Mouse (Mus musculus) MEL (cell line): Measurements from ENCODE around the gene Gm5617. TPM values are rescaled to one million over a fixed set of nuclear protein-coding genes. Genes with fewer than 3 reads are reported as not detected.

Experiments
- DNase-seq: peaks from one replicate; pipeline ENCODE4 v3.0.0; 2011; ENCODE audit warnings: low read depth, low spot score
- H3K27ac ChIP-seq: 2 replicates; pipeline ENCODE4 v1.5.1; 2012; ENCODE audit warnings: low read depth, mild to moderate bottlenecking, control low read depth, low read length, moderate library complexity; ENCODE audit not compliant: control insufficient read depth
- H3K27me3 ChIP-seq, 2 experiments: fragments of 150-350 bp in 1 of 2; sonication (generic) in 1 of 2; 2 replicates each; pipeline ENCODE4 v1.6.1; 2012; ENCODE audit warnings: low read length in 2 of 2, mild to moderate bottlenecking in 2 of 2, improper control_type of control experiment in 1 of 2, moderate library complexity in 1 of 2; ENCODE audit not compliant: insufficient read depth in 2 of 2, control insufficient read depth in 1 of 2
- H3K36me3 ChIP-seq, 2 experiments: 2 replicates each; pipeline ENCODE4 v1.6.1; 2012 to 2014; ENCODE audit warnings: low read length in 2 of 2, improper control_type of control experiment in 1 of 2, inconsistent platforms in 1 of 2, mild to moderate bottlenecking in 1 of 2; ENCODE audit not compliant: insufficient read depth in 2 of 2, control insufficient read depth in 1 of 2
- H3K4me1 ChIP-seq, 2 experiments: fragments of 150-350 bp in 1 of 2; sonication (generic) in 1 of 2; 2 replicates each; pipeline ENCODE4 v1.6.1; 2012; ENCODE audit warnings: low read length in 2 of 2, improper control_type of control experiment in 1 of 2, mild to moderate bottlenecking in 1 of 2; ENCODE audit not compliant: insufficient read depth in 2 of 2, control insufficient read depth in 1 of 2
- H3K4me3 ChIP-seq, 2 experiments: fragments of 150-350 bp in 1 of 2; sonication (generic) in 1 of 2; 2 replicates each; pipeline ENCODE4 v1.5.1; 2012; ENCODE audit warnings: low read depth in 2 of 2, low read length in 2 of 2, mild to moderate bottlenecking in 2 of 2, moderate library complexity in 2 of 2, control low read depth in 1 of 2, improper control_type of control experiment in 1 of 2; ENCODE audit not compliant: control insufficient read depth in 1 of 2, insufficient read depth in 1 of 2
- H3K79me2 ChIP-seq: 2 replicates; pipeline ENCODE4 v1.6.1; 2012; ENCODE audit warnings: mild to moderate bottlenecking, low read length, moderate library complexity; ENCODE audit not compliant: control insufficient read depth, poor library complexity, insufficient read depth
- H3K9ac ChIP-seq: 2 replicates; pipeline ENCODE4 v1.6.1; 2012; ENCODE audit warnings: low read depth, mild to moderate bottlenecking, control low read depth, low read length, moderate library complexity; ENCODE audit not compliant: control insufficient read depth, poor library complexity, severe bottlenecking
- H3K9me3 ChIP-seq: fragments of 150-350 bp; sonication (generic); replicated peaks from 2 replicates; pipeline ENCODE4 v1.6.1; 2012; ENCODE audit warnings: mild to moderate bottlenecking, low read length, improper control_type of control experiment, moderate library complexity; ENCODE audit not compliant: insufficient read depth
- CHD2 ChIP-seq: IDR thresholded peaks from 2 replicates; pipeline ENCODE4 v1.6.1; 2011; ENCODE audit warnings: low read length, improper control_type of control experiment
- CTCF ChIP-seq, 3 experiments: IDR thresholded peaks in 2 of 3; conservative IDR thresholded peaks in 1 of 3; 2 replicates each; pipeline ENCODE4 v1.5.1; 2011 to 2012; ENCODE audit warnings: low read length in 3 of 3, low read depth in 2 of 3, mild to moderate bottlenecking in 2 of 3, improper control_type of control experiment in 1 of 3, inconsistent platforms in 1 of 3, mixed read lengths in 1 of 3, moderate library complexity in 1 of 3; ENCODE audit not compliant: control insufficient read depth in 1 of 3, insufficient read depth in 1 of 3, poor library complexity in 1 of 3, severe bottlenecking in 1 of 3
- E2F4 ChIP-seq: IDR thresholded peaks from 2 replicates; pipeline ENCODE4 v1.6.1; 2011; ENCODE audit warnings: low read depth, low read length, improper control_type of control experiment, borderline replicate concordance
- ELF1 ChIP-seq: IDR thresholded peaks from 2 replicates; pipeline ENCODE4 v1.6.1; 2014; ENCODE audit warnings: low read depth, mild to moderate bottlenecking, inconsistent platforms, low read length, improper control_type of control experiment, moderate library complexity
- EP300 ChIP-seq, 2 experiments: IDR thresholded peaks; 2 replicates each; pipeline ENCODE4 v1.6.1; 2011; ENCODE audit warnings: improper control_type of control experiment in 2 of 2, low read length in 2 of 2, low read depth in 1 of 2, mild to moderate bottlenecking in 1 of 2
- ETS1 ChIP-seq: IDR thresholded peaks from 2 replicates; pipeline ENCODE4 v1.6.1; 2012; ENCODE audit warnings: low read depth, mild to moderate bottlenecking, inconsistent platforms, low read length, improper control_type of control experiment, moderate library complexity
- GABPA ChIP-seq: IDR thresholded peaks from 2 replicates; pipeline ENCODE4 v1.6.1; 2012; ENCODE audit warnings: low read depth, mild to moderate bottlenecking, inconsistent platforms, low read length, improper control_type of control experiment, moderate library complexity
- GATA1 ChIP-seq: IDR thresholded peaks from 2 replicates; pipeline ENCODE4 v1.6.1; 2011; ENCODE audit warnings: low read depth, low read length, improper control_type of control experiment
- JUND ChIP-seq: IDR thresholded peaks from 2 replicates; pipeline ENCODE4 v1.6.1; 2011; ENCODE audit warnings: low read depth, mild to moderate bottlenecking, improper control_type of control experiment, low read length
- MAFK ChIP-seq: IDR thresholded peaks from 2 replicates; pipeline ENCODE4 v1.6.1; 2011; ENCODE audit warnings: low read depth, mild to moderate bottlenecking, low read length, improper control_type of control experiment, borderline replicate concordance
- MAZ ChIP-seq: IDR thresholded peaks from 2 replicates; pipeline ENCODE4 v1.6.1; 2012; ENCODE audit warnings: low read depth, mild to moderate bottlenecking, inconsistent platforms, low read length, improper control_type of control experiment
- MEF2A ChIP-seq: IDR thresholded peaks from 2 replicates; pipeline ENCODE4 v1.6.1; 2014; ENCODE audit warnings: low read depth, mild to moderate bottlenecking, inconsistent platforms, low read length, improper control_type of control experiment; ENCODE audit not compliant: poor library complexity, insufficient replicate concordance, severe bottlenecking; ENCODE audit errors: extremely low read depth
- MYB ChIP-seq: IDR thresholded peaks from 2 replicates; pipeline ENCODE4 v1.6.1; 2011; ENCODE audit warnings: mild to moderate bottlenecking, low read depth, low read length, improper control_type of control experiment
- MYC ChIP-seq: IDR thresholded peaks from 2 replicates; pipeline ENCODE4 v1.6.1; 2011; ENCODE audit warnings: low read depth, mild to moderate bottlenecking, low read length, improper control_type of control experiment, moderate library complexity
- NELFE ChIP-seq: IDR thresholded peaks from 2 replicates; pipeline ENCODE4 v1.6.1; 2011; ENCODE audit warnings: low read depth, low read length, improper control_type of control experiment
- NRF1 ChIP-seq: IDR thresholded peaks from 2 replicates; pipeline ENCODE4 v1.6.1; 2014; ENCODE audit warnings: low read depth, mild to moderate bottlenecking, inconsistent platforms, low read length, improper control_type of control experiment, moderate library complexity; ENCODE audit not compliant: poor library complexity, insufficient read depth, severe bottlenecking
- POLR2A ChIP-seq, 2 experiments: IDR thresholded peaks; 2 replicates each; pipeline ENCODE4 v1.6.1; 2011 to 2012; ENCODE audit warnings: low read length in 2 of 2, mild to moderate bottlenecking in 2 of 2, control low read depth in 1 of 2, improper control_type of control experiment in 1 of 2, low read depth in 1 of 2, moderate library complexity in 1 of 2; ENCODE audit not compliant: control insufficient read depth in 1 of 2, insufficient read depth in 1 of 2, poor library complexity in 1 of 2
- POLR2AphosphoS2 ChIP-seq: IDR thresholded peaks from 2 replicates; pipeline ENCODE4 v1.6.1; 2011; ENCODE audit warnings: low read length, improper control_type of control experiment
- RAD21 ChIP-seq: IDR thresholded peaks from 2 replicates; pipeline ENCODE4 v1.6.1; 2011; ENCODE audit warnings: mild to moderate bottlenecking, low read depth, low read length, improper control_type of control experiment
- RCOR1 ChIP-seq: IDR thresholded peaks from 2 replicates; pipeline ENCODE4 v1.6.1; 2012; ENCODE audit warnings: low read depth, mild to moderate bottlenecking, inconsistent platforms, low read length, improper control_type of control experiment
- SIN3A ChIP-seq: IDR thresholded peaks from 2 replicates; pipeline ENCODE4 v1.6.1; 2012; ENCODE audit warnings: low read length, improper control_type of control experiment, inconsistent platforms
- SMC3 ChIP-seq: IDR thresholded peaks from 2 replicates; pipeline ENCODE4 v1.6.1; 2011; ENCODE audit warnings: low read depth, low read length, improper control_type of control experiment
- UBTF ChIP-seq: IDR thresholded peaks from 2 replicates; pipeline ENCODE4 v1.6.1; 2012; ENCODE audit warnings: low read depth, mild to moderate bottlenecking, inconsistent platforms, low read length, improper control_type of control experiment, moderate library complexity, borderline replicate concordance; ENCODE audit not compliant: insufficient read depth
- USF1 ChIP-seq: IDR thresholded peaks from 2 replicates; pipeline ENCODE4 v1.6.1; 2014; ENCODE audit warnings: low read depth, mild to moderate bottlenecking, inconsistent platforms, low read length, improper control_type of control experiment, moderate library complexity
- USF2 ChIP-seq, 2 experiments: IDR thresholded peaks; 2 replicates each; pipeline ENCODE4 v1.6.1; 2011 to 2012; ENCODE audit warnings: improper control_type of control experiment in 2 of 2, low read length in 2 of 2, borderline replicate concordance in 1 of 2, inconsistent platforms in 1 of 2, low read depth in 1 of 2, mild to moderate bottlenecking in 1 of 2; ENCODE audit not compliant: insufficient read depth in 1 of 2
- ZMIZ1 ChIP-seq: IDR thresholded peaks from 2 replicates; pipeline ENCODE4 v1.6.1; 2012; ENCODE audit warnings: low read depth, mild to moderate bottlenecking, inconsistent platforms, low read length, improper control_type of control experiment, moderate library complexity
- polyA plus RNA-seq, 2 experiments: library from polyadenylated mRNA; stranded (reverse) in 1 of 2; unstranded in 1 of 2; fragments of >175 nt in 1 of 2; fragments of >200 nt in 1 of 2; gene quantifications; 2 replicates each; pipeline versions ENCODE4 v1.2.1 to v1.2.4; 2012; ENCODE audit warnings: low replicate concordance in 2 of 2, low read depth in 1 of 2; ENCODE audit not compliant: insufficient read length in 2 of 2, insufficient read depth in 1 of 2, missing spikeins in 1 of 2
- total RNA-seq: library from RNA; depleted of rRNA; stranded (reverse); fragments of 300-350 nt; gene quantifications from 2 replicates; pipeline ENCODE4 v1.2.3, GENCODE M21; 2012

The Gm5617 gene
- total and polyA plus RNA-seq, 3 experiments = 1.7 to 1.8 TPM; not detected in 1

DNA sequence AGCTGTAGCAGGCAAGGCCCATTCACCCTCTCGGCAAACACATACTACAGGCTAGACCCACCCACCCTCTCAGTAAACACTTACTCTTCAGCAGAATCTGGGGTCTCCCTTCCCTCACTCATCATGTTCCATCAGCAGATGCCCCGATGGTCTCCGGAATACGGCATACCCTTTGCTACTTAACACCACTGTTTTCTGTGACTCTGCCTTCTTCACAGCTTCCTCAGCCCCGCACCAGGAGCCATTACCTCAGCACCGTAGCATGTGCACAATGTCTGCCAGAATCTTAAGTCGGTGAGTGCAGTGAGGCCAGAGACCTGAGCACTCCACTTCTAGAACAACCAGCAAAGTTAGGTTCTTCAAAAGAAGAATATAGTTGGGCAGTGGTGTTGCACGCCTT, 34.5 kb upstream of the Gm5617 start:
- H3K9ac ChIP-seq = no peak overlapping the region
- no peak overlapping the region for H3K27ac ChIP-seq
- no peaks in the 10 kb centered on the region for H3K27me3 ChIP-seq
- H3K36me3 ChIP-seq = no peaks in the 10 kb centered on the region; a peak in 1 of 4 replicates
- no peak for DNase-seq
- no peaks in the 10 kb centered on the region for H3K9me3 ChIP-seq
- H3K79me2 ChIP-seq = no peaks in the 10 kb centered on the region
- no peak overlapping the region for H3K4me3 ChIP-seq
- H3K4me1 ChIP-seq = no peaks in the 10 kb centered on the region
- TF ChIP-seq USF1 (no peak), SIN3A (no peak), NRF1 (no peak), POLR2AphosphoS2 (no peak), CHD2 (no peak), UBTF (no peak)

DNA sequence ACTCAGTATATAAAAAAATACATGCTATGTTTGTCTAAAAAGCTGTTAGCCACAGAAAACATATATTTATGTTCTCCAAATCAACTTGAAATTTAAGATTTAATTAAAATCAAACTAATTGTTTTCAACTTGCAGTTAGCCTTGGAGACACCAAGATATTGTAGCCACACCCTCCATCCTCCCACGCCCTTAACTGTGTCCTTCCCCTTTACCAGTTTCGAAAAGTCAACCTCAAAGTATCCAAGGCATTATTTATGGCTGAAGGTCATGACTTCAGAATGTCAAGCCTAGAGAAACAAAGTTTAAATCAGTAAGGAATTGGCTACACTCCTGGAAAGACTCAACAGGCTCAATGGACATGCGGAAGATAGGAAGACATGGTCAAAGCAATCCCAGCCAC, 33.7 kb upstream of the Gm5617 start:
- Histone ChIP-seq H3K9ac (no peak overlapping the region), H3K4me1 (no peaks in the 10 kb centered on the region), H3K27ac (no peak overlapping the region), H3K9me3 (no peaks in the 10 kb centered on the region), H3K27me3 (no peaks in the 10 kb centered on the region), H3K36me3 (no peaks in the 10 kb centered on the region; a peak in 1 of 4 replicates), H3K79me2 (no peaks in the 10 kb centered on the region), H3K4me3 (no peak overlapping the region)
- DNase-seq = no peak
- TF ChIP-seq RAD21 (no peak), CTCF (IDR thresholded peaks at IDR 0.05 in 2 of 3, conservative IDR thresholded peaks at IDR 0.05 in 1 of 3; ENCODE audit: control insufficient read depth in 1 of 3, insufficient read depth in 1 of 3, low read depth in 2 of 3, low read length in 3 of 3, poor library complexity in 1 of 3, severe bottlenecking in 1 of 3) (no peak), RCOR1 (no peak)

GRCm38 (mm10) chr9:48465671-48466070, 29.6 kb upstream of the Gm5617 start:
- no peak overlapping the region for H3K27ac ChIP-seq
- H3K4me1 ChIP-seq = no peaks in the 10 kb centered on the region
- no peak overlapping the region for H3K4me3 ChIP-seq
- H3K27me3 ChIP-seq = no peaks in the 10 kb centered on the region
- peak; percentile 60 for DNase-seq
- no peaks in the 10 kb centered on the region for H3K79me2 ChIP-seq
- peaks cover 0 to 4% of the 10 kb centered on the region in 2 experiments; a peak in 2 of 4 replicates for H3K36me3 ChIP-seq
- no peaks in the 10 kb centered on the region for H3K9me3 ChIP-seq
- no peak overlapping the region for H3K9ac ChIP-seq
- no peak for TF ChIP-seq POLR2A (IDR thresholded peaks at IDR 0.05; ENCODE audit: control insufficient read depth in 1 of 2, insufficient read depth in 1 of 2, low read depth in 1 of 2, low read length in 2 of 2, poor library complexity in 1 of 2)
- TF ChIP-seq JUND = no peak
- TF ChIP-seq USF2 (IDR thresholded peaks at IDR 0.05; ENCODE audit: borderline replicate concordance in 1 of 2, insufficient read depth in 1 of 2, low read depth in 1 of 2, low read length in 2 of 2) = no peak
- TF ChIP-seq MAFK = no peak
- peak; percentile 60 to 77 (median 64) for TF ChIP-seq CTCF (IDR thresholded peaks at IDR 0.05 in 2 of 3, conservative IDR thresholded peaks at IDR 0.05 in 1 of 3; ENCODE audit: control insufficient read depth in 1 of 3, insufficient read depth in 1 of 3, low read depth in 2 of 3, low read length in 3 of 3, poor library complexity in 1 of 3, severe bottlenecking in 1 of 3)
- TF ChIP-seq ETS1 = no peak
- no peak for TF ChIP-seq MAZ
- TF ChIP-seq SMC3 = peak; percentile 46
- TF ChIP-seq GATA1 = no peak
- no peak for TF ChIP-seq MYC
- no peak for TF ChIP-seq MYB
- peak; percentile 34 for TF ChIP-seq RAD21
- TF ChIP-seq MEF2A = no peak
- TF ChIP-seq CHD2 = no peak
- no peak for TF ChIP-seq EP300 (IDR thresholded peaks at IDR 0.05; ENCODE audit: low read depth in 1 of 2, low read length in 2 of 2)
- no peak for TF ChIP-seq NELFE
- TF ChIP-seq E2F4 = no peak
- TF ChIP-seq ELF1 = no peak
- no peak for TF ChIP-seq ZMIZ1
- TF ChIP-seq GABPA = no peak
